Mouse (Mus musculus): Measurements from ENCODE around the gene Wdr59.

DNA sequence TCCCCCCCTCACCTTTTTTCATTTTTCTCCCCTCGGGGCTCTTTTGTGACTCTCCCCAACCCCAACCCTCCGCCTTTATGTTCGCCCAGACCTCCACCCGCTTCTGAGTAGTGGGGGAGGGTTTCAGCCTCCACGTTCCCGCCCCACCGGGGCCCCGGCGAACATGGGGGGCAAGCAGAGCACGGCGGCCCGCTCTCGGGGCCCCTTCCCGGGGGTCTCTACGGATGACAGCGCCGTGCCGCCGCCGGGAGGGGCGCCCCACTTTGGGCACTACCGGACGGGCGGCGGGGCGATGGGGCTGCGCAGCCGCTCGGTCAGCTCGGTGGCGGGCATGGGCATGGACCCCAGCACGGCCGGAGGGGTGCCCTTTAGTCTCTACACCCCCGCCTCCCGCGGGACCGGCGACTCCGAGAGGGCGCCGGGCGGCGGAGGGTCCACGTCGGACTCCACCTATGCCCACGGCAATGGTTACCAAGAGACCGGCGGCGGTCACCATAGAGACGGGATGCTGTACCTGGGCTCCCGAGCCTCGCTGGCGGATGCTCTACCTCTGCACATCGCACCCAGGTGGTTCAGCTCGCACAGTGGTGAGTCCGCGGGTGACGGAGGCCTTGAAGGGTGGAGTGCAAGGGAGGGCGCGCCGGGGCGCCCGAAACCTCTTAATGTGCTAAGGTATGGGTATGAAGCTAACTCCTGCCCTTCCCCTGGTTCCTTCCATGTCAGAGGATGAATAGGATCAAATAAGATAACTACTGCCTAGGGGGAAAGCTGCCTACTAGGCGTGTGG is 15.3 kb upstream of the Wdr59 start:
- TF ChIP-seq CHD2 (IDR thresholded peaks at IDR 0.05; ENCODE audit: low read depth, low read length) = no peak
- no peak for TF ChIP-seq HCFC1 (IDR thresholded peaks at IDR 0.05; ENCODE audit: borderline replicate concordance, insufficient read depth, low read length)

Measured in ES-E14 (cell line).